9 mouse cellular contexts compared by ENCODE assay signal in the genomic region with DNA sequence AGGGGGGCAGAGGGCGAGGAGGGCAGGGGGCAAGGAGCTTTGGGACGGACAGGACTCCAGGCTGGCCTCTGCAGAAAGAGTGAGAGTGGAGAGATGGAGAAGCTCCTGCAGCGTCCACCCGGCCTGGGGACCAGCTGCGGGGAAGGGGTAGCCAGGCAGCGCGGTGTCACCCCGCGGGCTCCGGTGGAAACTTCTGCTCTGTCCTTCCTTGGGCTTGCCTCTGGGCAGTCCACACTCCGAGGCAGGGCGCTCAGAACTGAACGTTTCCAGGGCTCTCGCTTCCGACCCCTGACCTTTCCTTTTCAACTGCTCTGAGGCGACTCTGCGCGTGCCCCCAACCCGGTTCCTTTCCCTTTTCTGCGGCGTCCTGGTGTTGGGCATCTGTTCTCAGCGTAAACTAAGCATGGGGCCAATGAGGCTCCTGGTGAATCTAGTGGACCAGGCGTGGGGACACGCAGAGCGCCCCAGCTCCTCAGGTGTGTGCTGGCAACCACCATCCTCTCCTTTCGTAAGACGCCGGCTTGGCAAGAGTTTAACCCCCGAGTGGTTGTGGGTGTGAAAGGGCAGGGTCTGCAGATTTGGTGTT. TPM values are rescaled to one million over a fixed set of nuclear protein-coding genes. Genes with fewer than 3 reads are reported as not detected.
DNase-seq lines count a peak whose midpoint lies in the region; ATAC-seq and TF ChIP-seq lines count a peak whose summit lies in the region.
"Had no signal": no experiment of that assay in that cellular context is flagged by ENCODE, and none has a peak within 500 bp of the region (broad histone marks: within the 10 kb centered on the region; RNA-seq: fewer than 3 reads in every experiment).

No protein-coding gene starts in this region.

- no peaks in the 10 kb centered on the region for H3K4me1 ChIP-seq in cerebellum, adult 2 months (ENCODE audit: control insufficient read depth, insufficient read depth, low read length)
- H3K4me1 ChIP-seq in intestine, embryonic 16.5 days (ENCODE audit: control insufficient read depth, insufficient read depth, low read length), result peaks cover 14% of the 10 kb centered on the region
- H3K4me1 ChIP-seq in stomach, embryonic 15.5 days, result peaks cover 11% of the 10 kb centered on the region

- ATAC-seq in intestine, embryonic 16.5 days, result peak; percentile 69
- ATAC-seq in stomach, embryonic 15.5 days (ENCODE audit: insufficient read depth, low FRiP score, low read depth), result peak; percentile 72; the same call in 1 of the 2 replicates

- H3K9me3 ChIP-seq in intestine, embryonic 16.5 days (ENCODE audit: control insufficient read depth, low read length), result no peaks in the 10 kb centered on the region
- no peaks in the 10 kb centered on the region for H3K9me3 ChIP-seq in stomach, embryonic 15.5 days

- H3K4me2 ChIP-seq in intestine, embryonic 16.5 days (ENCODE audit: low read depth, low read length), result peak overlapping the region; percentile 92
- H3K4me2 ChIP-seq in stomach, embryonic 15.5 days, result peak overlapping the region; percentile 88

- peaks cover 9% of the 10 kb centered on the region for H3K36me3 ChIP-seq in intestine, embryonic 16.5 days (ENCODE audit: control insufficient read depth, insufficient read depth, low read length)
- H3K36me3 ChIP-seq in stomach, embryonic 15.5 days, result peaks cover 19% of the 10 kb centered on the region

- no peaks in the 10 kb centered on the region for H3K27me3 ChIP-seq in cerebellum, adult 2 months (ENCODE audit: control insufficient read depth, insufficient read depth, low read length)
- H3K27me3 ChIP-seq in intestine, embryonic 16.5 days (replicated peaks; ENCODE audit: control insufficient read depth, insufficient read depth, low read length), result 0 out of 2 replicates have a peak, but pooled peaks cover 3% of the 10 kb centered on the region
- 0 out of 2 replicates have a peak, but pooled peaks cover 3% of the 10 kb centered on the region for H3K27me3 ChIP-seq in stomach, embryonic 15.5 days (replicated peaks)

- H3K9ac ChIP-seq in intestine, embryonic 16.5 days (ENCODE audit: low read depth, low read length), result peak overlapping the region; percentile 66
- H3K9ac ChIP-seq in stomach, embryonic 15.5 days, result 0 out of 2 replicates have a peak overlapping the region, but pooled peaks have one; percentile 9

- H3K27ac ChIP-seq in cerebellum, adult 2 months (ENCODE audit: insufficient read depth, low read length), result peak overlapping the region; percentile 54
- no peak overlapping the region for H3K27ac ChIP-seq in intestine, embryonic 16.5 days (ENCODE audit: low read length)
- H3K27ac ChIP-seq in stomach, embryonic 15.5 days, result no peak overlapping the region

- H3K4me3 ChIP-seq in cerebellum, adult 2 months (replicated peaks; ENCODE audit: insufficient read depth, low read depth, low read length), result peak overlapping the region; percentile 72
- peak overlapping the region; percentile 52 for H3K4me3 ChIP-seq in intestine, embryonic 16.5 days (ENCODE audit: low read length)
- H3K4me3 ChIP-seq in stomach, embryonic 15.5 days (replicated peaks), result peak overlapping the region; percentile 40

- intact Hi-C loops in left cerebral cortex, postnatal 4 days (cut with DNase I), result no loop called here

- no peak for TF ChIP-seq CTCF in cerebellum, adult 2 months (IDR thresholded peaks at IDR 0.05; ENCODE audit: borderline replicate concordance, insufficient read depth, low read depth, low read length)

- 4% methylated on average over 29 of the region's 29 CpGs for WGBS in cerebellum, adult 2 months
- 3% methylated on average over 28 of the region's 29 CpGs for WGBS in intestine, embryonic 16.5 days
- 2% methylated on average over 28 of the region's 29 CpGs for WGBS in stomach, embryonic 15.5 days

- 0 out of 2 replicates have a peak, but pooled peaks have one; percentile 9 for TF ChIP-seq POLR2A in cerebellum, adult 2 months (IDR thresholded peaks at IDR 0.05; ENCODE audit: borderline replicate concordance, insufficient read depth, low read length)

- peak; percentile 16 for DNase-seq in left cerebral cortex, postnatal 4 days
- no peak for DNase-seq in left cerebral cortex, adult 11 months (ENCODE audit: low spot score)
- DNase-seq in cerebellum, adult 2 months, result peak; percentile 46 to 62
- DNase-seq in gastrocnemius, postnatal 10 days, result peak; percentile 35
- DNase-seq in lung, postnatal 36 days, result peak; percentile 4
- DNase-seq in right cerebral cortex, postnatal 36 days (ENCODE audit: low spot score in 2 of 2), result no peak

RNA-seq across cellular contexts. Expression of gene Agbl2, which starts 0.5 kb away (rescaled TPM):
- total RNA-seq in left cerebral cortex, postnatal 4 days (2021), result under 1 TPM; 0.36 to 0.66 TPM
- polyA plus RNA-seq in cerebellum, adult 2 months (2012; rRNA removed), result 6.7 and 8.1 TPM in 2 replicates
- under 1 TPM; 0.43 to 0.85 TPM for total RNA-seq in gastrocnemius, postnatal 10 days (2021)
- 0.48 and 0.50 TPM in 2 replicates for polyA plus RNA-seq in intestine, embryonic 16.5 days (2015; fragmentation: Nextera tagmentation; extraction: Ambion mirVana)
- polyA plus RNA-seq in stomach, embryonic 15.5 days (2015; fragmentation: Nextera tagmentation; extraction: Ambion mirVana), result 0.55 and 0.62 TPM in 2 replicates
- total RNA-seq: MEL had no signal

RNA-seq across cellular contexts. Expression of gene Fnbp4, which starts 37.8 kb away (rescaled TPM):
- total RNA-seq in left cerebral cortex, postnatal 4 days (2021), result 100 to 1,000 TPM; 103 to 116 TPM
- polyA plus RNA-seq in cerebellum, adult 2 months (2012; rRNA removed), result 98.4 and 105 TPM in 2 replicates
- total RNA-seq in gastrocnemius, postnatal 10 days (2021), result 10 to 100 TPM; 21.1 to 42.1 TPM
- 53.2 and 53.7 TPM in 2 replicates for polyA plus RNA-seq in intestine, embryonic 16.5 days (2015; fragmentation: Nextera tagmentation; extraction: Ambion mirVana)
- 79.8 and 87.5 TPM in 2 replicates for polyA plus RNA-seq in stomach, embryonic 15.5 days (2015; fragmentation: Nextera tagmentation; extraction: Ambion mirVana)

Comparison
In these comparisons a context has a peak if more than half of its experiments do, and no peak if none do; other contexts are left out.
1. DNase-seq: peak in left cerebral cortex, postnatal 4 days (single experiment), cerebellum, adult 2 months (2 of 2), gastrocnemius, postnatal 10 days (single experiment) and lung, postnatal 36 days (single experiment); none in left cerebral cortex, adult 11 months (single experiment) and right cerebral cortex, postnatal 36 days (0 of 2).
2. Peak in every context shown above with its lines, with median percentiles within 50 percentile points of each other: H3K4me3 ChIP-seq.